Mouse (Mus musculus): Measurements from ENCODE around the gene Lif. TPM values are rescaled to one million over a fixed set of nuclear protein-coding genes. Genes with fewer than 3 reads are reported as not detected.
A peak's percentile ranks its signal among the peaks of the same experiment; 100 is the strongest.

Lif gene
- total RNA-seq, 1 experiment, result 7.9 TPM

DNA sequence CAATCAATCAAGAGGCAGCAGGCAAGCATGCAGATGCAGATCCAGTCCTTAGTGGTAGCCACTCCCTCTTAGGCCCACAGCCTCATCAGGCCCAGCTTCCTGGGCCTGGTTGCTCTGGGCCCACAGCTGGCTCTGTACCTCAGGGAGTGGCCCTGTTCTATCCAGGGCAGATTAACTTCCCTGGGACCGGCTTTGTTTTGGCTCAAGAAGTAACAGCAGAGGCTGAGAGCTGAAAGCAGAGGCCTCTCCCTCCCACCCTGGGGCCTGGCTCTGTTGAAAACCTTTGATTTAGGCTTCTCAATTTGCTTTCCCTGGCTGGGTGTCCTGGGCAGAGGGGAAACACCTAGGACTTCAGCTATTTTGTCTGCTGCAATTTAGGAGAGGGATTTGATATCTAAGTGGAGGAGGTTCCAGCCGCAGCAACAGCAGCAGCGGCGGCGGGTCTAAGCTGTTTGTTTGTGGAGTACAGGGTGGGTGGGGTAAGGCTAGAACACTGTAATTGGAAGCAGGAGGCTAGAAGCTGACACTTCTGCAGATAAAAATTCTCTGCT lies 45.1 kb downstream of the Lif start:
- in situ Hi-C loops (cut with MboI; ENCODE audit: low sequenced_read_pairs in 2 of 2, unreplicated experiment in 2 of 2), result no loop called here
- no peak overlapping the region; the same call in 1 of the 2 replicates for H3K9ac ChIP-seq (ENCODE audit: insufficient read depth, low read depth, low read length, poor library complexity, severe bottlenecking)
- TF ChIP-seq HCFC1 (IDR thresholded peaks at IDR 0.05; ENCODE audit: borderline replicate concordance, insufficient read depth, low read length) (no peak), CHD2 (IDR thresholded peaks at IDR 0.05; ENCODE audit: low read depth, low read length) (no peak), ZC3H11A (IDR thresholded peaks at IDR 0.05; ENCODE audit: borderline replicate concordance, low read depth, low read length) (no peak), ZNF384 (IDR thresholded peaks at IDR 0.05; ENCODE audit: low read depth, low read length) (no peak)
- H3K4me3 ChIP-seq (ENCODE audit: insufficient read depth in 1 of 2, low read depth in 1 of 2, low read length in 2 of 2, poor library complexity in 1 of 2, severe bottlenecking in 1 of 2), result no peak overlapping the region
- H3K27ac ChIP-seq (ENCODE audit: insufficient read depth, low read depth, low read length, poor library complexity, severe bottlenecking), result peak overlapping the region; percentile 66
- H3K9me3 ChIP-seq (ENCODE audit: control insufficient read depth, insufficient read depth, low read depth, low read length), result no peaks in the 10 kb centered on the region
- DNase-seq (ENCODE audit: low read depth, low spot score), result peak; percentile 80
- peaks cover 13 to 61% of the 10 kb centered on the region in 2 experiments; a peak in 3 of 4 replicates for H3K4me1 ChIP-seq (ENCODE audit: control insufficient read depth in 2 of 2, insufficient read depth in 2 of 2, low read length in 2 of 2, poor library complexity in 1 of 2)
- H3K36me3 ChIP-seq (ENCODE audit: control insufficient read depth, insufficient read depth, low read length, poor library complexity, severe bottlenecking), result no peaks in the 10 kb centered on the region

DNA sequence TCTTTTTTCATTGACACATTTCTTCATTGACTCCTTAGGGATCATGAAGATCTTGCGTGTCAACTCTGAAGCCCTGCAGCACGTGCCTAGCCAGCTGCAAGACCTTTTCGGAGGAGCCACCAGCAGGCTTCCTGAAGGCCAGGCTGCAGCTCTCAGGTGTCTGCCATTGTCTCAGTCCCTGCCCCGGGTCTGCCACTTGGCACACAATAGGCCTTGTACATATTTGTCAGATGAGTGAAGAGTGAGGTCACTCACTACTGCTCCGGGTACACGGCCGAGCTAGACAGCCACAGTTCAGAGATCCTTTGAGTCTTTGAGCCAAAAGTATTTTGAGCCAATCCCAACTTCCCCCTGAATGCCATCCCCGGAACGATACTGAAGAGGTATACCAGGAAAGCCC lies 45.7 kb downstream of the Lif start:
- DNase-seq (ENCODE audit: low read depth, low spot score), result no peak
- Histone ChIP-seq H3K4me1 (ENCODE audit: control insufficient read depth in 2 of 2, insufficient read depth in 2 of 2, low read length in 2 of 2, poor library complexity in 1 of 2) (peaks cover 13 to 63% of the 10 kb centered on the region in 2 experiments; a peak in 3 of 4 replicates), H3K9me3 (ENCODE audit: control insufficient read depth, insufficient read depth, low read depth, low read length) (no peaks in the 10 kb centered on the region), H3K4me3 (ENCODE audit: insufficient read depth in 1 of 2, low read depth in 1 of 2, low read length in 2 of 2, poor library complexity in 1 of 2, severe bottlenecking in 1 of 2) (no peak overlapping the region), H3K27ac (ENCODE audit: insufficient read depth, low read depth, low read length, poor library complexity, severe bottlenecking) (peak overlapping the region; percentile 66), H3K36me3 (ENCODE audit: control insufficient read depth, insufficient read depth, low read length, poor library complexity, severe bottlenecking) (no peaks in the 10 kb centered on the region), H3K9ac (ENCODE audit: insufficient read depth, low read depth, low read length, poor library complexity, severe bottlenecking) (no peak overlapping the region; the same call in 1 of the 2 replicates)
- in situ Hi-C loops (cut with MboI; ENCODE audit: low sequenced_read_pairs in 2 of 2, unreplicated experiment in 2 of 2), result no loop called here
- TF ChIP-seq ZC3H11A (IDR thresholded peaks at IDR 0.05; ENCODE audit: borderline replicate concordance, low read depth, low read length) (no peak), CHD2 (IDR thresholded peaks at IDR 0.05; ENCODE audit: low read depth, low read length) (no peak), ZNF384 (IDR thresholded peaks at IDR 0.05; ENCODE audit: low read depth, low read length) (no peak), HCFC1 (IDR thresholded peaks at IDR 0.05; ENCODE audit: borderline replicate concordance, insufficient read depth, low read length) (no peak)

DNA sequence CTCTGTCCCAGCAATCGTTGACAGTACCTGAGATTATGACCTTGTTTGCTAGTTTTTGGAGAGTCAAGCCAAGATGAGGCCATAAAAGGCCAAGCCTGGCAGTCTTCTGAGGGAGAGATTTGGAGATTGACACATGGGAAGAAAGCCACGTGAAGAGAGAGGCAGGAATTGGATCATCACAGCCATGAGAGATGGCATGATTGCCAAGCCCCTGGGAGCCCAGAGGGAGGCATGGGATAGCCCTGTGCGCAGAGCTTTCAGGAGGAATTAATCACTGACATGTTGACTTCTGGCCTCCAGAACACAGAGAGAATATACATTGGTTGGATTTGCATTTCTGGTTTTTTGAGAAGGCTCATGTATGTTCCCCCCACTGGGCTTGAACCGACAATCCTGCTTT lies 46.8 kb downstream of the Lif start:
- no peak for TF ChIP-seq HCFC1 (IDR thresholded peaks at IDR 0.05; ENCODE audit: borderline replicate concordance, insufficient read depth, low read length)
- TF ChIP-seq MAFK (IDR thresholded peaks at IDR 0.05; ENCODE audit: insufficient read depth, low read depth, low read length), result no peak
- no peak for TF ChIP-seq CHD2 (IDR thresholded peaks at IDR 0.05; ENCODE audit: low read depth, low read length)
- no peak for TF ChIP-seq ZC3H11A (IDR thresholded peaks at IDR 0.05; ENCODE audit: borderline replicate concordance, low read depth, low read length)
- no peak for TF ChIP-seq ZNF384 (IDR thresholded peaks at IDR 0.05; ENCODE audit: low read depth, low read length)
- in situ Hi-C loops (cut with MboI; ENCODE audit: low sequenced_read_pairs in 2 of 2, unreplicated experiment in 2 of 2), result no loop called here

DNA sequence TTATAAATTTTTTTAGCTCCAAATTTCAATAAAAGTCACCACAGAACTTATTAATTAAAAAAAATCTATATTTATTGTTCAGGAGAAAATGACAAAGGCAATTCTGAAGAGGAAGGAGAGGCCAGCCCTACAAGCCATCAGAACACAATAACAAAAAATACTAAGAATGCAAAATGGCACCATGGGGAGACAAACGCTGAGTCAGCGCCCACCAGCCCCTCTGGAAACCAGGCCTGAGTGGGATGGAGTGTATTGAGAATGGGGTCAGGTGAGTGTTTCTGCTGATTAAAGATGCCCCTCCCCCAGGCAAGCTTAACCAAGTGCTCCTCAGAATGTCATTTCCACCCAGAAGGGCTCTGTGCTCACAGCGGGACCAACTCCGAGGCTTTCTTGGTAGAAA lies 47.7 kb downstream of the Lif start:
- TF ChIP-seq MAFK (IDR thresholded peaks at IDR 0.05; ENCODE audit: insufficient read depth, low read depth, low read length), result peak; percentile 95
- TF ChIP-seq ZNF384 (IDR thresholded peaks at IDR 0.05; ENCODE audit: low read depth, low read length), result no peak
- Histone ChIP-seq H3K9me3 (ENCODE audit: control insufficient read depth, insufficient read depth, low read depth, low read length) (no peaks in the 10 kb centered on the region), H3K4me1 (ENCODE audit: control insufficient read depth in 2 of 2, insufficient read depth in 2 of 2, low read length in 2 of 2, poor library complexity in 1 of 2) (peaks cover 7 to 57% of the 10 kb centered on the region in 2 experiments; a peak in 3 of 4 replicates), H3K9ac (ENCODE audit: insufficient read depth, low read depth, low read length, poor library complexity, severe bottlenecking) (no peak overlapping the region), H3K36me3 (ENCODE audit: control insufficient read depth, insufficient read depth, low read length, poor library complexity, severe bottlenecking) (no peaks in the 10 kb centered on the region), H3K4me3 (ENCODE audit: insufficient read depth in 1 of 2, low read depth in 1 of 2, low read length in 2 of 2, poor library complexity in 1 of 2, severe bottlenecking in 1 of 2) (no peak overlapping the region), H3K27ac (ENCODE audit: insufficient read depth, low read depth, low read length, poor library complexity, severe bottlenecking) (no peak overlapping the region)
- in situ Hi-C loops (cut with MboI; ENCODE audit: low sequenced_read_pairs in 2 of 2, unreplicated experiment in 2 of 2), result no loop called here
- DNase-seq (ENCODE audit: low read depth, low spot score), result no peak

More for the DNA sequence above, 46.8 kb downstream of the Lif start:
- Histone ChIP-seq H3K9ac (ENCODE audit: insufficient read depth, low read depth, low read length, poor library complexity, severe bottlenecking) (no peak overlapping the region), H3K4me1 (ENCODE audit: control insufficient read depth in 2 of 2, insufficient read depth in 2 of 2, low read length in 2 of 2, poor library complexity in 1 of 2) (peaks cover 11 to 65% of the 10 kb centered on the region in 2 experiments; a peak in 3 of 4 replicates), H3K9me3 (ENCODE audit: control insufficient read depth, insufficient read depth, low read depth, low read length) (no peaks in the 10 kb centered on the region), H3K27ac (ENCODE audit: insufficient read depth, low read depth, low read length, poor library complexity, severe bottlenecking) (no peak overlapping the region), H3K4me3 (ENCODE audit: insufficient read depth in 1 of 2, low read depth in 1 of 2, low read length in 2 of 2, poor library complexity in 1 of 2, severe bottlenecking in 1 of 2) (no peak overlapping the region), H3K36me3 (ENCODE audit: control insufficient read depth, insufficient read depth, low read length, poor library complexity, severe bottlenecking) (no peaks in the 10 kb centered on the region)
- no peak for DNase-seq (ENCODE audit: low read depth, low spot score)

DNA sequence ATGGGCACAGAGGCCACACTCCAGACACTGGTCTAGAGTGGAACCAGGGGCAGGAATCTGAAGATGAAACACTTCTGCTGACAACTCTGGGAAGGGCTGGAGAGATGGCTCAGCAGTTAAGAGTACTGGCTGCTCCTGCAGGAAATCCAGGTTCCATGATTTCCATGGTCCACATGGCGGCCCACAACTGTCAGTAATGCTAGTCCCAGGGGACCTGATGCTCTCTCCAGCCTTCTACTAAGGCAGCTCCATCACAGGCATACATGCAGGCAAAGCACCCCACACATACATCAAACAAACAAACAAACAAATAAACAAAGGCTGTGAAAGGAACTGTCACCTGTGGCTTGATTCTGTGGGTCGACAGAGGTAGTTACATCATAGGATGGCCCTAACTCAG lies 48.7 kb downstream of the Lif start:
- H3K4me1 ChIP-seq (ENCODE audit: control insufficient read depth in 2 of 2, insufficient read depth in 2 of 2, low read length in 2 of 2, poor library complexity in 1 of 2), result peaks cover 6 to 47% of the 10 kb centered on the region in 2 experiments; a peak in 3 of 4 replicates

More for the DNA sequence above, 48.7 kb downstream of the Lif start:
- Histone ChIP-seq H3K9me3 (ENCODE audit: control insufficient read depth, insufficient read depth, low read depth, low read length) (no peaks in the 10 kb centered on the region), H3K36me3 (ENCODE audit: control insufficient read depth, insufficient read depth, low read length, poor library complexity, severe bottlenecking) (no peaks in the 10 kb centered on the region), H3K9ac (ENCODE audit: insufficient read depth, low read depth, low read length, poor library complexity, severe bottlenecking) (no peak overlapping the region), H3K4me3 (ENCODE audit: insufficient read depth in 1 of 2, low read depth in 1 of 2, low read length in 2 of 2, poor library complexity in 1 of 2, severe bottlenecking in 1 of 2) (no peak overlapping the region), H3K27ac (ENCODE audit: insufficient read depth, low read depth, low read length, poor library complexity, severe bottlenecking) (no peak overlapping the region)
- DNase-seq (ENCODE audit: low read depth, low spot score), result no peak
- in situ Hi-C loops (cut with MboI; ENCODE audit: low sequenced_read_pairs in 2 of 2, unreplicated experiment in 2 of 2), result no loop called here
- no peak for TF ChIP-seq HCFC1 (IDR thresholded peaks at IDR 0.05; ENCODE audit: borderline replicate concordance, insufficient read depth, low read length)
- TF ChIP-seq ZNF384 (IDR thresholded peaks at IDR 0.05; ENCODE audit: low read depth, low read length), result no peak
- no peak for TF ChIP-seq CHD2 (IDR thresholded peaks at IDR 0.05; ENCODE audit: low read depth, low read length)
- no peak for TF ChIP-seq MAFK (IDR thresholded peaks at IDR 0.05; ENCODE audit: insufficient read depth, low read depth, low read length)
- no peak for TF ChIP-seq ZC3H11A (IDR thresholded peaks at IDR 0.05; ENCODE audit: borderline replicate concordance, low read depth, low read length)

Measured in ES-E14 (cell line).